In genomic region chr2:174948106-174948505, GRCm38 (mm10) we compare ENCODE assay signal across 21 mouse cellular contexts.
"Had no signal": no experiment of that assay in that cellular context is flagged by ENCODE, and none has a peak within 500 bp of the region (broad histone marks: within the 10 kb centered on the region; RNA-seq: fewer than 3 reads in every experiment).

No protein-coding gene starts in this region.

- H3K27me3 ChIP-seq: limb, embryonic 13.5 days; liver, embryonic 12.5 days; liver, embryonic 15.5 days; lung, embryonic 15.5 days; megakaryocyte, embryonic 14.5 days; midbrain, embryonic 13.5 days had no signal

- H3K4me3 ChIP-seq: layer of hippocampus, adult 2 months; limb, embryonic 10.5 days; limb, embryonic 13.5 days; liver, embryonic 12.5 days; liver, embryonic 15.5 days; lung, embryonic 15.5 days; megakaryocyte, embryonic 14.5 days; midbrain, embryonic 10.5 days; midbrain, embryonic 13.5 days had no signal

- DNase-seq: kidney, postnatal 25 days; layer of hippocampus, adult 9-11 months; liver; lung, adult 18-20 months; lung, postnatal 10 days; lung, postnatal 36 days; right cerebral cortex, postnatal 4 days; thymus, adult 2 months; thymus, postnatal 14 days; thymus, postnatal 4 days had no signal

- H3K27ac ChIP-seq: kidney, postnatal 0 days; layer of hippocampus, adult 2 months; limb, embryonic 10.5 days; limb, embryonic 13.5 days; liver, embryonic 12.5 days; liver, embryonic 15.5 days; lung, embryonic 15.5 days; midbrain, embryonic 10.5 days; midbrain, embryonic 13.5 days; stomach, postnatal 0 days had no signal

- ATAC-seq: liver, embryonic 12.5 days; midbrain, embryonic 13.5 days had no signal

- H3K9ac ChIP-seq: limb, embryonic 13.5 days; liver, embryonic 12.5 days; liver, embryonic 15.5 days; lung, embryonic 15.5 days; midbrain, embryonic 13.5 days had no signal

- H3K36me3 ChIP-seq: limb, embryonic 10.5 days; limb, embryonic 13.5 days; liver, embryonic 12.5 days; liver, embryonic 15.5 days; lung, embryonic 15.5 days; midbrain, embryonic 10.5 days; midbrain, embryonic 13.5 days had no signal

- H3K4me1 ChIP-seq: limb, embryonic 10.5 days; limb, embryonic 13.5 days; liver, embryonic 12.5 days; liver, embryonic 15.5 days; lung, embryonic 15.5 days; megakaryocyte, embryonic 14.5 days; midbrain, embryonic 10.5 days; midbrain, embryonic 13.5 days had no signal
